Mouse (Mus musculus) gastrocnemius, adult 2 months (tissue): ENCODE data around the gene Aarsd1. TPM values are rescaled to one million over a fixed set of nuclear protein-coding genes. Genes with fewer than 3 reads are reported as not detected.
"Not testable (repeated sequence)": the region's sequence is repeated elsewhere in the genome, so short reads cannot be mapped to it uniquely, and the experiment has no call there.

Source experiments
- DNase-seq: peaks from one replicate; pipeline ENCODE4 v3.0.0; 2022
- H3K27ac ChIP-seq: fragments of 200-600 bp; 2 replicates; pipeline ENCODE4 v1.8.1; 2022; ENCODE audit warnings: mild to moderate bottlenecking
- H3K4me3 ChIP-seq: fragments of 200-600 bp; 2 replicates; pipeline ENCODE4 v1.8.1; 2022; ENCODE audit warnings: mild to moderate bottlenecking, moderate library complexity
- CTCF ChIP-seq: fragments of 200-600 bp; IDR thresholded peaks from 2 replicates; pipeline ENCODE4 v1.8.1; 2022; ENCODE audit warnings: antibody characterized with exemption, mild to moderate bottlenecking, moderate library complexity
- intact Hi-C: fragments of 180-260 bp; cut with DNase I; formaldehyde crosslinking; loops from one replicate; pipeline ENCODE4 v1.15.1; 2025
- total RNA-seq, 2 experiments: library from RNA; stranded (reverse); gene quantifications; 2 replicates each; pipeline ENCODE4 v1.2.3; 2021

The Aarsd1 gene
- total RNA-seq, 2 experiments from 2014 or later = 17.1 to 24.9 TPM

GRCm38 (mm10) chr11:101457631-101458030 is 40.2 kb upstream of the Aarsd1 start:
- H3K4me3 ChIP-seq = no peak overlapping the region
- intact Hi-C loops = no loop called here
- DNase-seq = no peak
- H3K27ac ChIP-seq = no peak overlapping the region
- no peak for TF ChIP-seq CTCF

DNA sequence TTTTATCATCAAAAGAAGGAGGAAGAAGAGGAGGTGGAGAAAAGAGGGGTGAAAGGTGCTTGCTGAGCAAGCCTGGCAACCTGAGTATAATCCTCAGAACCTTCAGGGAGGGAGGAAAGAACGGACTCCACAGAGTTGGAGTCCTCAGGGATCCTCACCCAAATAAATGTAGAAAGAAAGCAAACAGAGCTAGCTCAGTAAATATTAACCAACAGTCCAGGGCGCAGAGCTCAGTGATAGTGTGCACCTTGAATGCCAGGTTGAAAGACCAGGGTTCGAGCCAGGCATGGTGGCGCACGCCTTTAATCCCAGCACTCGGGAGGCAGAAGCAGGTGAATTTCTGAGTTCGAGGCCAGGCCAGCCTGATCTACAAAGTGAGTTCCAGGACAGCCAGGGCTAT is 38.2 kb upstream of the Aarsd1 start:
- Histone ChIP-seq H3K27ac (no peak overlapping the region), H3K4me3 (no peak overlapping the region)
- no peak for DNase-seq
- no peak for TF ChIP-seq CTCF
- intact Hi-C loops = no loop called here

GRCm38 (mm10) chr11:101454702-101455101 is 37.3 kb upstream of the Aarsd1 start:
- TF ChIP-seq CTCF = no peak
- no peak for DNase-seq
- Histone ChIP-seq H3K4me3 (no peak overlapping the region), H3K27ac (peak overlapping the region; percentile 49; the same call in 1 of the 2 replicates)
- intact Hi-C loops = no loop called here

DNA sequence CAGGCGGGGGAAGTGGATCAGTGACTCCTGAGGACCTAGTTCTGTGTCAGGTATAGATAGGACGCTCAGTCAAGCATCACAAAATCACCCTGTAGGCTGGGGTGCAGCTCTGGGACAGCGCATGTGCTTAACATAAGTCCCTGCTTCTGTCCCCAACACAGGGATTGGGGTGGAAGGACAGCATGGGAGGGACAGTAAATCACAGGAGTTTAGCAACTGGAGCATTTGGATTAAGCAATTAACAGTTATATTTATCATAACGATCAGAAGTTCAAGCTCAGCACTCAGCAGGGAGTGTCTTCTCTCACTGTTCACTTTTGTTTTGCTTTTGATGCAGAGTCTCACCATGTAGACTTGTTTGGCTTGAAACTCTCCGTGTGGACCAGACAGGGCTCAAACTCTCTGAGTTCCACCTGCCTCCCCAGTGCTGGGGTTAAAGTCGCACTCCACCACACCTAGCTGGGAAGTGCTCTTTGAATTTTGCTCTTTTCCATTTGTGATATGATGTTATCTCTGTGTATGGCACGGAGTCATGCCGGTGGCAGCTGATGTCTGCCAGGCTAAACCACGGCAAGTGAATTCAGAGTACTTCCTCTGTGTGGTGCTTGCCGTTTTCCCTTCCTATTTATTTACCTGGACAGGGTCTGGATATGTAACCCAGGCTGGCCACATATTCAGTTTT is 34.8 kb upstream of the Aarsd1 start:
- intact Hi-C loops = no loop called here
- TF ChIP-seq CTCF = no peak
- H3K4me3 ChIP-seq = no peak overlapping the region
- DNase-seq = no peak
- no peak overlapping the region for H3K27ac ChIP-seq

- intact Hi-C loops = no loop called here
- Histone ChIP-seq H3K4me3 (no peak overlapping the region), H3K27ac (no peak overlapping the region)
- TF ChIP-seq CTCF = no peak
- DNase-seq = no peak
These were observed 34.1 kb upstream of the Aarsd1 start for GRCm38 (mm10) chr11:101451536-101451935.

DNA sequence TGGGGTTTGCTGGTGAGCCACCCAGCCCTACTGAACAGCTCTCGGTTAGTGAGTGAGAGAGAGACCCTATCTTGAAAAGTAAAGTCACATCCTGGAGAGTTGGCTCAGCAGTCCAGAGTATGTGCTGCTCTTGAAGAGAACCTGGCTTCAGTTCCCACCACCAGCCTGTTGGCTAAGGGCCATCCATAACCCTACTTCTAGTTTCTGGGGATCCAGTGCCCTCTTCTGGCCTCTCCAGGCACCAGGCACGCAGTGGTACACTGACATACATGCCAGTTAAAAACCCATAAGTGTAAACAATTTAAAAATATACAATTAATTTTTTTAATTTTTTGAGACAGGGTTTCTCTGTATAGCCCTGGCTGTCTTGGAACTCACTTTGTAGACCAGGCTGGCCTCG is 33.0 kb upstream of the Aarsd1 start:
- intact Hi-C loops = no loop called here
- no peak for DNase-seq
- H3K27ac ChIP-seq = no peak overlapping the region
- TF ChIP-seq CTCF = peak; percentile 20; the same call in 1 of the 2 replicates
- no peak overlapping the region for H3K4me3 ChIP-seq

DNA sequence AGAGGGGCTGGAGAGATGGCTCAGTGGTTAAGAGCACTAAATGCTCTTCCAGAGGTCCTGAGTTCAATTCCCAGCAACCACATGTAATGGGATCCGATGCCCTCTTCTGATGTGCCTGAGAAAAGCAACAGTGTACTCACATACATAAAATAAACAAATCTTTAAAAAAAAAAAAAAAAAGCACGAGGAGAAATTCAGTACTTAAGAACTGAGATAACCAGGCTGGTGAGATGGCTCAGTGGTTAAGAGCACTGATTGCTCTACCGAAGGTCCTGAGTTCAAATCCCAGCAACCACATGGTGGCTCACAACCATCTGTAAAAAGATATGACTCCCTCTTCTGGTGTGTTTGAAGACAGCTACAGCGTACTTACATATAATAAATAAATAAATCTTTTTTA is 32.2 kb upstream of the Aarsd1 start:
- intact Hi-C loops, DNase-seq: not testable (repeated sequence)
- peak overlapping the region; percentile 85 for H3K4me3 ChIP-seq
- peak overlapping the region; percentile 90 for H3K27ac ChIP-seq

GRCm38 (mm10) chr11:101448899-101449298 is 31.5 kb upstream of the Aarsd1 start:
- DNase-seq = no peak
- TF ChIP-seq CTCF = no peak
- H3K4me3 ChIP-seq = peak overlapping the region; percentile 85
- intact Hi-C loops = no loop called here
- peak overlapping the region; percentile 90 for H3K27ac ChIP-seq

GRCm38 (mm10) chr11:101448274-101448746 is 30.9 kb upstream of the Aarsd1 start, which contains the start of gene Ifi35:
TSS of gene Ifi35 (plus strand) at chr11:101448407.
- intact Hi-C loops = no loop called here
- H3K4me3 ChIP-seq = peak within 1 kb of the TSS; percentile 85
- no peak for TF ChIP-seq CTCF
- peak; percentile 82 for DNase-seq
- H3K27ac ChIP-seq = peak within 1 kb of the TSS; percentile 90

GRCm38 (mm10) chr11:101447786-101448185 is 30.4 kb upstream of the Aarsd1 start:
- no peak for DNase-seq
- Histone ChIP-seq H3K4me3 (peak overlapping the region; percentile 85), H3K27ac (peak overlapping the region; percentile 90)
- intact Hi-C loops = no loop called here
- no peak for TF ChIP-seq CTCF

DNA sequence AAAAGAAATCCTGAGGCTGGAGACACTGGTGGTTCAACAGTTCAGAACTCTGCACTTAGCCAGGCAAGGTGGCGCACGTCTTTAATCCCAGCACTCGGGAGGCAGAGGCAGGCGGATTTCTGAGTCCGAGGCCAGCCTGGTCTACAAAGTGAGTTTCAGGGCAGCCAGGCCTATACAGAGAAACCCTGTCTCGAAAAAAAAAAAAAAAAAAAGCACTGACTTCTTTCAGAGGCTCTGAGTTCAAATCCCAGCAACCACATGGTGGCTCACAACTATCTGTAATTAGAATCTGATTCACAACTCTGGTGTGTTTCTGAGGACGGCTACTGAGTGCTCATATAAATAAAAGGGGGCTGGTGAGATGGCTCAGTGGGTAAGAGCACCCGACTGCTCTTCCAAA is 29.4 kb upstream of the Aarsd1 start:
- DNase-seq, H3K27ac ChIP-seq, H3K4me3 ChIP-seq, intact Hi-C loops: not testable (repeated sequence)

DNA sequence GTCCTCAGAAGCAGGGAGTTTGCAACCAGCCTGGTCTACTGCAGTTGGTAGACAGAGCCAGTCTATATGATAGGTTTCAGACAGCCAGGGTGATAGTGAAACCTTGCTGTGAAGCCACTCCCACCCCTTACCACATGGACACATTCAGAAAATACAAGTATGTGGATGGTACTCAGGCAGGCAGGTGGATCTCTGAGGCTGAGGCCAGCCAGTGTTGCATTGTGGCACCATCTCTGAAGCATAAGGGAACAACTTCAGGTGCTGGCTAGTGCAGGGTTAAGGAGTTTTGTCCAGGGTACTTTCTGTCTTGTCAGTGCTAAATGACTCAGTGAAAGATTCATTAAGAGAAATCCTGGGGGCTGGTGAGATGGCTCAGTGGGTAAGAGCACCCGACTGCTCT is 28.9 kb upstream of the Aarsd1 start:
- H3K27ac ChIP-seq = no peak overlapping the region
- no peak for TF ChIP-seq CTCF
- H3K4me3 ChIP-seq = no peak overlapping the region
- intact Hi-C loops = no loop called here
- DNase-seq = no peak

DNA sequence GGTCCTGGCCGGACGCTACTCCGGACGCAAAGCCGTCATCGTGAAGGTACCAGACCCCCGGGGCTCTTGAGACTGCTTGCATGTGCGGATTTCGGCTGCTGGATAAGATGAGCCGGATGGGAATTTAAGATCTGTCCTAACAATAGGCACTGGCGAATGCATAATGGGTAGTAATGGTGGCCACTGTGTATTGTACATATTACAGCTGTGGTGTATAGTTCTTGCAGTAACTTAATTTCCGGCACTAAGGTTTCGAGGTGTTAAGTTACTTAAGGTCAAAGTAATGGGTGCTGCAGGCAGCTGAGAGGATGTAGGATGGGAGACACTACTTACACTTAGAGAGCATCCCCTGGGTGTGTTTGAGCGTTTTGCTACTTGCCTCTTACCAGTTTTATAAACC is 25.3 kb upstream of the Aarsd1 start:
- TF ChIP-seq CTCF = no peak
- Histone ChIP-seq H3K27ac (peak overlapping the region; percentile 92), H3K4me3 (peak overlapping the region; percentile 89)
- intact Hi-C loops = no loop called here
- DNase-seq = no peak

GRCm38 (mm10) chr11:101442127-101442693 is 24.8 kb upstream of the Aarsd1 start, which contains the start of gene Rpl27:
TSS of gene Rpl27 (plus strand) at chr11:101442298.
- intact Hi-C loops = no loop called here
- peak; percentile 97 for DNase-seq
- TF ChIP-seq CTCF = peak; percentile 64
- H3K4me3 ChIP-seq = peak within 1 kb of the TSS; percentile 89
- peak within 1 kb of the TSS; percentile 92 for H3K27ac ChIP-seq

- DNase-seq, intact Hi-C loops: not testable (repeated sequence)
- peak overlapping the region; percentile 71 for H3K27ac ChIP-seq
- H3K4me3 ChIP-seq = peak overlapping the region; percentile 49
These were observed 24.2 kb upstream of the Aarsd1 start for GRCm38 (mm10) chr11:101441450-101442126.

GRCm38 (mm10) chr11:101438006-101438405 is 20.6 kb upstream of the Aarsd1 start:
- H3K27ac ChIP-seq, DNase-seq, intact Hi-C loops: not testable (repeated sequence)

More at GRCm38 (mm10) chr11:101438006-101438405, 20.6 kb upstream of the Aarsd1 start:
- not testable (repeated sequence) for H3K4me3 ChIP-seq
